Mouse (Mus musculus) layer of hippocampus, postnatal 10 days (tissue): ENCODE data around the gene Map4k5. TPM values are rescaled to one million over a fixed set of nuclear protein-coding genes. Genes with fewer than 3 reads are reported as not detected.
A peak's percentile ranks its signal among the peaks of the same experiment; 100 is the strongest.

ENCODE experiments used
- DNase-seq, 2 experiments: peaks; one replicate each; pipeline ENCODE4 v3.0.0; 2021; ENCODE audit warnings: low spot score in 2 of 2
- long read RNA-seq: library from polyadenylated mRNA; stranded (forward); transcript quantifications from one replicate; pipeline ENCODE4 v2.0.0, GENCODE M21; 2023
- total RNA-seq, 2 experiments: library from RNA; stranded (reverse); gene quantifications; 2 replicates each; pipeline ENCODE4 v1.2.3; 2021

Map4k5 gene
- 10 to 100 TPM; 46.1 to 47.5 TPM for total RNA-seq
- long read RNA-seq, partial matches to known transcripts: 4 of 30 reads
- long read RNA-seq, other reads (novel, unspliced or antisense): 26 of 30 reads

DNA sequence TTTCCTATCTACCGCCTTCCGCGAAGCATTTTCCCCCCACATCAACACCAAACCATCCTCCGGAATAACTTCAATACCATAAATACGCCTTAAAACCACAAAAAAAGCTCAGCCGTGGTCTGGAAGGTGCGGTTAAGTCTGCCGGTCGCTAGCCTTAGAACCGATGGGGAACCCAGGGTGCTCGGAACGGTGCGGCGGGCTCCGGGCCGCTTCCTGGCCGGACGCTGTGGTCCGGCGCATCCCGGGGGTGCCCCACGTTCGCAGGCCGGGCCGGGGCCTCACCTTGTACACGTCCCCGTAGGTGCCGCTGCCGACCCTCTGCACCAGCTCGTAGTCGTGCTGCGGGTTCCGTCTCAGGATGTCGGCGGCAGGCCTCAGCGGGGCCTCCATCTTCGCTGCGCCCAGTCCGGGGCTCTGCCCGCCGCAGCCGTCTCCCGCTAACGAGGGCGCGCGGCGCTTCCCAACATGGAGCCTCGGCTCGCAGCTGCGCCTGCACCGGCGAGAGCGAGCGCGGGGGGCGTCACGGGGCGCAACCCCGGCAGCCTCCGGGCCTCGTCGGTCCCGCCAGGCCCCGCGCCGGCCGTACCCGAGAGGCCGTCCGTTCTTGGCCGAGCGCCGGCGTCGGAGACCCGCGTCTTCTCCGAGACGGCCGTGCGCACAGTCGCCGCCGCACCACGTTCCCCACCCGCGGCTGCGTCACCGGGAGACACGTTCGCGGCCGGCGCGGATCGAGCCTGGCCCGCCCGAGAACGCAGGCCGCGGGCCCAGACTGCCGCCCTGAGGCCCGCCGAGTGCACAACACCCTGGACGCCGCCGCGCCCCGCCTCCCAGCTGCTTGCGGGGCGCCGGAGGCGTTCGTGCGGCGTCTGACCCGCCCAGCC lies at the start of gene Map4k5, which contains the start of gene Atl1:
Gene Map4k5, minus strand, starts transcription at position 830 of the 881 bp plus-strand sequence.
Gene Atl1, plus strand, starts transcription at position 244 of the 881 bp plus-strand sequence.
- peak; percentile 86 to 93 for DNase-seq

DNA sequence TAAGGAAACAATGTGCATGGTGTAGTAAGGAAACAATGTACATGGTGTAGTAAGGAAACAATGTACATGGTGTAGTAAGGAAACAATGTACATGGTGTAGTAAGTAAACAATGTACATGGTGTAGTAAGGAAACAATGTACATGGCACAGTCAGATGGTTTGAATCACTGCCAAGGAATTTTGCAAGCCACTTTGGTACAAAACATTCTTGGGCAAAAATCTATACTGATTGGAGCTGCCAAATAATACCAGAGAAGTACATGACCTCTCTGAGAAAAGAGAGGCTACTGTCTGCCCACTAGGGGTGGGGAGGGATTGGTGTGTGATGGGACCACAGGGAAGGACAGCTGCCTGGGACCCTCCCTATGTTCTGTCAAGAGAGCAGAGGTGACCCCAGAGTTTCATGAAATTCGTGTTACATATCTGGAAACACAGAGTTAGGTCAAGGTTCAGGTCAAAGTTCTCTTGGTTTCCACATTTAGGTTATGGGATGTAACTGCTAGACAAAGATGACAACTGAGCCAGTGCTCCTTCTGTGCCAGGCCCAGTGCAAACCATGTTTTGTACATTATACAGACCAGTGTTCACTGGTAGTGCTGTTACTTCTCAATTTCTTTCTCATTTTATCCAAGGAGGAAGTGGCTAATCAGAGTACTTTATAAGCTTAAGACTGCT lies 48.8 kb upstream of the Map4k5 start:
- no peak for DNase-seq

DNA sequence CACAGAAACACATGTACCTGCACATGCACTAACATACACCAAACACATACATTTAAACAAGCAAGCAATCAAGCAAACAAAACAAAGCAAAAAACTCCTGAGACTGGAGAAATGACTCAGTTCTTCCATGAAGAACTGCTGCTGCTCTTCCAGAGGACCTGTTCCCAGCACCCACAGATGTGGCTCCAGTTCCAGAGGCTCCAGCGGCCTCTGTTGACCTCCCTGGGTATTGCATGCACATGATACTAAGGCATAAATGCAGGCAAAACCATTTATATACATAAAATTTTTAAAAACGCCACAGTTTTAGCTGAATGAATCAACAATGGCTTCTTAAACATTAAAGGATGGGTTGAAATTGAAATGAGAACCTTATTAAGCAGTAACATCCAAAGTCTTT lies 46.3 kb upstream of the Map4k5 start:
- peak in 1 of 2 experiments; percentile 8 for DNase-seq

DNA sequence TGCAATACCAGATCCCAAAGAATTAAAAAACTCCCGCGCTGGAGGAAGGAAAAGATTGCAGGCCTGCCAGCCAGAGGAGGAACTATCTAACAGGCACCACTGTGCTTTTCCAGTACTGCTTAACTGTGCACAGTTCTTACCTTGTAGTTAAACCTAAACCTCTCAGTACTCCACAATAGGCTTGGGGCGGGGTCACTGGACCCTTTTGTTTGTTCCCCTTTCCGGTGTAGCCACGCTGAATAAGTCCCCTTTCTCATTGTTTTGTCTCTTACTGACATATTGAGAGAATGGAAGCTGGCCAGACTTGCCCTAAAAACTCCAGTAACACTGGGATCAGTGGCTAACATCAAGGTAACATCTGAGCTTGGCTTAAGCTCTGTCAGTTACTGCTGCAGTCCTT lies 44.7 kb upstream of the Map4k5 start:
- DNase-seq: no peak

DNA sequence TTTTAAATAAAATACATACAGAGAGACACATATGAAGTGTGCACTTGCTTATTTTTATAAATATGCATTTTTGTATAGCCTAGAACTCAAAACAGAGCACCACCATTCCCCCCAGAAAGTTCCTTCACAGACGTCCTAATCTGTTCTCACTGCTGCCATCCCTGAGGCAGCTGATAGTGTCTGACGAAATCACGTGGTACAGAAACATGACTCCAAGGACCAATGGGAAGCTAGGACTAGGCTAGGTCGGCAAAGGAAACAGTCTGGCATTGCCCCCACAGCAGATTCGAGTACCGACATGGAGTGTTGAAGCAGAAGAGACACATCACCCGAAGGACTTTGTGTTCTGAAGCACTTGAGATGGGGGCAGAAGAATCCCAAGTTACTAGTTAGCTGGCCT lies 33.7 kb upstream of the Map4k5 start:
- DNase-seq: no peak

DNA sequence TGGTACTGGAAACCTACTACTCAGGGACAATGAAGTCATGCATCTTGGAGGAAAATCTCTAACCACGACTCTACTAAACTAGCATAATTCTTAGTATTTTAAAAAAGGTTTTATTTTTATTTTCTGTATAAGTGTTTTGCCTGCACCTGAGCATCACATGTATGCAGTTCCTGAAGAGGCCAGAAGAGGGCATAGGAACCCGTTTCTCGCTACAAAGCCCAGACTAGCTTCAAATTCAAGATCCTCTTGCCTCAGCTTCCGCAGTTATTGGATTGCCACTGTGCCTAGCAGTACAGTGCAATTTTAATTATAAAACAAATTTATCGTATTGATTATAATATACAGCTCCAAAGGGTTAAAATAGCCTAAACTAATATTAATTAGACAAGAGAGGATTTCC lies 31.0 kb upstream of the Map4k5 start:
- peak; percentile 22 to 24 for DNase-seq

DNA sequence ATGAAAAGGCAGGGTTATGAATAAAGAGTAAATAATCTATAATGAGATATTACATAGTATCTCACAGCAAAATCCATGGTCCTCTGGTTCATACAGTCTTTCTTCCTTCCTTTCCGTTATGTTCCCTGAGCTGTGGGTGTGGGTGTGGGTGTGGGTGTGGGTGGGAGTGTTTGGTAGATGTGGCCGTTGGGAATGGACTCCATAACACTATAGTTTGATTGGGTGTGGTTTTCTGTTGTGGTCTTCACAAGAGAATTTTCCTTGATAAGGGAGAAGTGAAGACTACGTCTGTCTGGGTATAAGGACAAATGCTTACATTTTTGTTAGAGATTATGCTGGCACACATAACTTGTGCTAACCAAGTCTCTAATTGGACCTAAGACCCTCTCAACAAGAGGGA lies 30.6 kb upstream of the Map4k5 start:
- no peak for DNase-seq

DNA sequence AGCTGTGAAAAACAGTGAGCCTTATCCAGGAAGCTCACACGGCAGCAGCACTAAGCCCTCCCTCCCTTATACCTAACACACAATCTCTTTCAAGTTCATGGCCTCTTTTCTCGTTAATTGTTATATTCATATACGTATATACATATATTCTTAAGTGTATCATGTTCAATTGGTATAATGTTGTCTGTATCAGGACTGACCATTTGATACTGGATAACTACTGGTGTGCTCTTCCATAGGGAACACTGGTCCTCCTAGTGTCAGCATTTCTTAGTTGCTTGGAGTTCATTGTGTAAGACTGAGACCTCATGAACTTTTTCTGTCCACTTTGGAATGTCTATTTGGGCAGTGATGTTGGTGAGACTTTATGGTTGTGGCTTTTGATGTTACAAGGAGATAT lies 30.1 kb upstream of the Map4k5 start:
- DNase-seq: no peak

DNA sequence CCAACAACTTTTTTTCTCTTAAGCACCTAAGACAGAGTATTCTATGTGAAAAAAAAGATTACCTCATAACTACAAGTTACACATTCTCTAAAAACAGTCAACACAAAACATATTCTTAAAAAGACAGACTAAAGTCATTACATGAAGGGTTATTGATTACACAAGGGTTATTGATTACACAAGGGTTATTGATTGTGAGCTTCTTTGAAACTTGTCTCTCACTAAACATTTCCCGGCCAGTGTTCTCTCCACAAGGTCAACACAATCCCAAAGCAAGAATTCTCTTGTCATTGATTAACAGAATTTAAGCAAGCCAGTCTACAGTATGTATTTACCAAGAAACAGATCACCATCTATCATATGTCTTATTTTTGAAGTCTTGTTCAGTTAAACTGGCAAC lies 29.1 kb upstream of the Map4k5 start:
- no peak for DNase-seq

DNA sequence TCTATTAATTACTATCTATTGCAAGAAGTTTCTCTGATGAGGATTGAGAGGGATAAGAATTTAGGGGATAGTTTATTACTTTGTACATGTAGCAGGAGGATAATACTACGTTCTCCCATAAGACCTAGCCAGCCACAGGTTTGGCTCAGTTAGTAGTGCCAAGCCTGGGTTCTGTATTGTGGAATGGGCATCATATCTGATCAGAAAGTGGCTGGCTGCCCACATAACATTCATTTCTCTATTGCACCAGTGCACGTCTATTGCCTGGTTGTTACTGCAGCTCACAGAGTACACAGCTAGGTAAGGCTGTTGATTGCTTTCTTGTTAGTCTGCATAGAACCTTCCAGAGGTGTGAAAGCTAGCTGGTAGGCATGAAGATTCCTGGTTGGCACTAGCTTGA lies 24.9 kb upstream of the Map4k5 start:
- no peak for DNase-seq

DNA sequence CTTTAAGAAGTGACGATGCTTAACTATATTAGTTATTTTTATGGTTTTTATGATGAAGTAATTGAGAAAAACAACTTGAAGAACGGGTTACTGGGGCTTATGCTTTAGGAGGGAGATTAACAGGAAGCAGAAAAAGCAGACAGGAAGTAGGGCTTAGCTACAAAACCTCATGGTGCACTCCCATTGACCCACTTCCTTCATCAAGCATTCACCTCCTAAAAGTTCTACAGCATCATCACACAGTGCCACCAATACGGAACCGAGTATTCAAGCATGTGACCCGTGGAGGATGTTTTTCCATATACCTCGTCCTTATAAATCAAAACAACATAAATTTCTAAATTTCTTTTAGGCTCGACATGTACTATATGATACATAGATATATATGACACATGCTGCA lies 19.7 kb upstream of the Map4k5 start:
- no peak for DNase-seq

DNA sequence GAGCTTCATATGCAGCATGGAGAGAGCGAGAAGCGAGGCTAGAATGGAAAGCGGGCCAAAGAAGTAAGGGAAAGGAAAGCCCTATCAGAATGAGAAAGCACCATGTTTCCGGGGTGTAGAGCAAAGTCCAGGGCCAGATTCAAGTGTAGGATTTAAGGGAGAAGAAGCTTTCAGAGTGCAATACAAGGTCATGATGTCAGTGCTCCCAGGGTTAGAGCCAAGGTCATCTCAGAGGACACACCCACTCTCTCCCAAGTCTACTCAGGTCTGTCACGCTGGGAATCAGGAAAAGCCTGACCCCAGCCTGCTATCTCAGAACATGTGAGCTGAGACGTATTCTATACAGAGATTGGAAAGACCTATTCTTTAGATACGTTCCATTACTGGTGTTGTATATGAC lies 18.9 kb upstream of the Map4k5 start:
- no peak for DNase-seq

DNA sequence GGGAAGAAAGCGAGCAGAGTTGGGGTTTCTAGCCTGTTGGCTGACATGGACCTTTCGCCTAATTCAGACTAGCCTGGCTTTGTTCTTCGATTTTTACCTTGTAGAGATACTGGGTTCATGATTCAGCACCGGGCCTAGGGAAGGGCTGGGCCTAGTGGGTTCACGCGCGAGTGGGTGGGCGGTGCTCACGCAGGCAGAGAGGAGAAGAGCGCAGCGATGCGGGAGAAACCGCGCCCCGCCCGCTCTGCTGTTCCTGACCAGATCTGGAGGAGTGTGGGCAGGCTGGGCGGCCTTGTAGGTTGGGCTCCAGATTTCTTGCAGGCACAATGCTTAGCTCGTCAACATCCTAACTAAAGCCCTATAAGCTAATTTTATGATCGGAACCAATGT lies 15.5 kb upstream of the Map4k5 start:
- DNase-seq: peak; percentile 64 to 77

DNA sequence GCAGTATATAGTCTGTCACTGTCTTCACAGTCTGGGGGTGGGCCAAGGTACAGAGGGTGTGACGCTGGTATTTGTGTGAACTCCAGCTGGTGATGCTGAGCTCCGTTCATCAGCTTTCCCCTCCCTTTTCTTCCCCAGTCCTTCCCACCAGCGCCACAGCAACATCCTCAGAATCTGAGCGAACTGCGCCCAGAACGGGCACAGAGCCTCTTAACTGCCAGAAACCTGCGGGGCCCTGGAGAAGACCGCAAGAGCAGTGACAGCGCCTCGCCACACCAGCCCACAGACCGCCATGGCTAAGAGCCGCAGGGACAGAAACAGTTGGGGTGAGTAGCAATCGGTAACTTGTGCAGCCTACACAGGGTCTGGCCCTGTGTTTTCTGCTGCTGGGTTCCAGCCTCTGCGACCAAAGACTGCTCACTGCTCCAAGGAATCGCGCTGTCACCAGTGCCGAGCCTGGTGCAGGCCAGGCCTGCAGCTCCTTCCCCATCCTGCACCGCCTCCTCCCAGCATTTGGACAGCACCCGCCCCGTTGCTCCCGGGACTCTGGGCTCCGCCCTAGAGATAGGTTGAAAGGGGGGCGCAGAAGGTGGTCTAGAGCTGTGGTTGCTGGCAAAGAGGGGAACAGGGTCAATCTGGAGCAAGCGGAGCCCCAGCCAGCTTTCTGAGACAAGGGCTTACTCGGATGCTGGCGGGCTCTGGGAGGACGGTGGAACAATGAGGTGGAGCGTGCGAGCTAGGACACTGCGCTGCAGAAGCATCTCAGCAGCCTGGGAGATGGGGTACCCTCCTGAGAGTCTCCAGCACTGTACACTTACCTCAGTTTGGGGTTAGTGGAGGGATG lies 14.9 kb upstream of the Map4k5 start:
- peak; percentile 67 to 74 for DNase-seq

DNA sequence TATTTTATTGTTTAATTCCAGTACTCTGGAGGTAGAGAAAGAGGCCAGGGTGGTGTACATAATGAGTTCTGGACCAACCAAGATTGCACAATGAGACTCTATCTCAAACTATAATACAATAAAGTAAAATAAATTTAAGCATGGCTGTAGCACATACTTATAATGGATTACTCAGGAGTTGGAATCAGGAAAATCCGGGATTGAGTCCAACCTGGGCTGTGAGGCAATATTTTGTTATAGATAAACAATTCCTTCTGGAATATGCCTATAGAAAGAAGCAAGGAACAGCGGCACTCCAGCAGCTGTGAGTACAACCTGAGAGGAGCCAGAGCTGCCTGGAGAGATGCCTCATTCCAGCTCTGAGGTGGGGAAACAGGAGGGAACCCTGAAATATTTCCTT lies 12.0 kb upstream of the Map4k5 start:
- DNase-seq: no peak

DNA sequence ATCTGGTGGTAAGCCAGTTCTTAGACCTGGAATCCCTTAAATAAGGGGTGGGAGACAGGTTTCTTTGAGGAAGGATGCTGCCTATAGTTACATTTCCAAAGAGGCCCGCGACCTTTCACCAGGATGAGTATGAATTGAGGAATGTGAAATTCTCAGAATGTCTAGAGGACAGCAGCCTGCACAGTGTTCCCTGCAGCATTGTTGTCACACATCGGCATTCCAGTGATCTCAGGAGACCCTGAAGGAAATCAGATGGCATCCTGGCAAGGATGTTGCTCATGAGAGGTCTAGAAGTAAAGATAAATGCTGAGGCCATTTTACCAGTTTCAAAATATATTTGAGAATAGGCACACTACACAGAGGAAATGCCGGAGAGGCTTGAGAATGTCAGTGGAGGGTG lies 5.1 kb upstream of the Map4k5 start:
- no peak for DNase-seq

DNA sequence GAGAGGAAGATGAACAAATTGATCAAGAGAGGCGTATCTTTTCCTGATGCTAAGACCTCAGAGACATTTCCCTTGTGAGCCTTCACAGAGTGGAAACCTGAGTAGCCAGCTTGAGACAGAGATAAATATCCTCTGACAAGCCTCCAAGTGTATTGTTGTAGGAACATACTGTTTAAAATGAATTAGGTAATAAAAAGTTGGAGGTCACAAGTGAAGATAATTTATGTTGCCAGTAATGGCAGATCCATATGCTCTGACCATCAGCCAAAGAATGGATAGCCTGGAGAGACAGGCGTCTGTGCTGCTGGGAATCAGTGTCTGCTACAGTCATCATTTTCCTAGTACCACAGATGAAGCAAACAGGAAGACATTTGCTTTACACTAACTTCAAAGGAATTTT lies 2.0 kb upstream of the Map4k5 start:
- DNase-seq: no peak

DNA sequence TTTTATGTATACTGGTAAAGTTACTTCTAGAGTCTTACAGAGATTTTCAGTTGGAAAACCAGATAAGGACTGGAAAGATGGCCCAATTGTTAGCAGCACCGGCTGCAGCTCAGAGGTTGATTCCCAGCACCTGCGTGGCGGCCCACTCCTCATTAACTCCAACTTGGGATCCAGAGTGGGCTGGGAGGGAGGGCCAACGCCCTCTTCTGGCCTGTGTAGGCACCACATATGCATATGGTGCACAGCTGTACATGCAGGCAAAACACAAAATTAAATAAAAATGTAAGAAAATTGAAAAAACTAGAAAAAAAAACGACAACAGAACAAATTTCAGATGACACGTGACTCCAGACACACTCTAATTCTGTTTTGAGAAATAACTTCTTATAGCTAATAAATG lies 927 bp upstream of the Map4k5 start:
- DNase-seq: no peak

DNA sequence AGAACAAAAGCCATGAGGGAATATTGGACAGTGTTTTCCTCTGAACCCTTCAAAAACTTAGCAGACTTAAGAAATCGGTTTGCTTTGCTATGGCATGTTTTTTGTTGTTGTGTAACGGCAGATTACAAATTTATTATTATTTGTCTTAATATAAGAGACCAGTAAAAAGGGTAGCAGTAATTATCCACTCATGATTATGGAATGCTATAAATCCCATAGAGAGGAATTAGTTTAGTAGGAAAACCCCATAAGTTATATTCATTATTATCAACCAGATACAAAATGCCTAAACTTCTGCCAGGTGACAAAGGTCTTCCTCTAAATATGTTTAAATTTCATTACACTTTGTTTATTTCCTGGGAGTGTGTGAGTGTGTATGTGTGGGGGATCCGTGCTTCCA lies 1.3 kb downstream of the Map4k5 start:
- no peak for DNase-seq

DNA sequence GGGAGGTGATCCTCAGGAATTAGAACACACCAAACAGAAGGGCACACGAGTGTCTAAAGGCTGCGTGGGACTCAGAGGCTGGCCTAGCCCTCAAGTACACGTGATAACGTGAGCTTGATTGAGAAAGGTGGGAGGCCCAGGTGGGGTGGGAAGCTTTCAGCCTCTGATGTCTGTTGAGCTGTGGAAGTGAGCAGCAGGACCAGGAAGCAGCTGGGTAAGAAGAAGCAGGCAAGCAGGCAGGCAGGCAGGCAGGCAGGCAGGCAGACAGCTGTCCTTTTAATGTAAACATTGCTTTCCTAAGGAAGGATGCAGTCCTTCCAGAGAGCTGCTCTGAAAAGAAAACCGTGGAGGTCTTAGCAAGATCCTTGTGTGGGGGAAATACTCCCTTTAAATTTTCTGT lies 2.5 kb downstream of the Map4k5 start:
- DNase-seq: no peak

DNA sequence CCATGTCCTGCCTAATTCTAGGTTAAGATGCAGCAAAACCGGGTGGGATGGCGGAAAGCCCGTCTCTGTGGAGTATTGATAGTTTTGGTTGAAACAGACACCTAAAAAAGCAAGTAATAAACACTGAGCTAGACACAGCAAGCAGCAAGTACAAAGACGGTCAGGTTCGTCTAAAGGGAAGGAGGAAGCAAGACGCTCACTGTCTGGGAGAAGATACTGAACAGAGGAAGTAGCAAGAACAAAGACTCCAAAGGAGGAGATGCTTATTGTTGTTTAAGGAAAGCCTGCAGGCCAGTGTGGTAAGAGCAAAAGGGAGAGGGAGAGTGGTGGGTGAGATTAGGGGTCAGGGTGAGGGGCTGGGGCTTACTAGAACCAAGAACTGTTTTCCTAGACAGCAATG lies 2.9 kb downstream of the Map4k5 start:
- no peak for DNase-seq

DNA sequence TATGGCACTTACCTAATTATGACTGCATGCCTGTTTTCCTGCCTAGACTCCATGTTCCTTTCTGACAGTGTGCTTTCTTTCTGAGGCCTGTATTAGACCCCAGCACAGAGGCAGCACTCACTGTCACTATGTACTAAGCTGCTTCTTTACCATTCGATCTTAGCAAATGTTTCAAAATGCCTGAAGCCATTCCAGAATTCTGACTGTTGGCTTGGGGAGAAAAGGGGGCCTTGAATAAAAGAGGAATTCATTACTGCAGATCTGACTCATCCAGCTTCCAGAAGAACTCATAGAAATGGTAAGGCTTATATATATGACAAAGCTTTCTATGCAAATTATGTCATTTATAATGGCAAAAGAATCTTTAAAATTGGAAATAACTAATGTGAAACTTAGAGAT lies 4.7 kb downstream of the Map4k5 start:
- no peak for DNase-seq
